In the genomic region with DNA sequence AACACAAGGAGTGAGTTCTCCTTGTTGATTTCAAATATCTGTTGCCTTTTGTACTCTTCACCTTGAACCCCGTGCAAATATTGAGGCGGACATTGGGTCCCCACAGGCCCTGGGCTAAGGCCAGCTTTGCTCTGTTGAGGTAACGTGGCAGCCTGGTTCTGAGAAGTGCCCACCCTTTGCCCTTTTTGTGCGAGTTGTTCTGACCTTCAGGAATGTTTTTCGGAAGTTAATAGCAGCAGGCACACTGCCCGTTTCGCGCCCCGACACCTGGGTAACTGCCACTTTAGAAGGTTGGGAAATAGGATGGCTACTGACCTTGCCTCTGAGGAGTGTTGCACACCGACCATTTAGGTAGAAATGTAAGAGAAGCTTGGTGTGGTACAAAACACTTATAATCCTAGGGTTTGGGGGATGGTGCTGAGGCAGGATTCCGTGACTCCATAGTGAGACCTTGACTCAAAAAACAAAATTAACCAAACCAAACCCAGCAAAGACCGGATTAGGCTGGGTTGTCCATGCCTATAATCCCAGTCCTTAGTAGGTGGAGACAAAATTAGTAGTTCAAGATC, we compare ENCODE assay signal across 8 mouse cellular contexts. TPM values are rescaled to one million over a fixed set of nuclear protein-coding genes. Genes with fewer than 3 reads are reported as not detected.
DNase-seq lines count a peak whose midpoint lies in the region; ATAC-seq and TF ChIP-seq lines count a peak whose summit lies in the region.

No protein-coding gene starts in this region.

- peaks cover 9% of the 10 kb centered on the region; the same call in 1 of the 2 replicates for H3K27me3 ChIP-seq in embryonic facial prominence, embryonic 14.5 days (replicated peaks; ENCODE audit: control insufficient read depth, insufficient read depth, low read length)
- no peaks in the 10 kb centered on the region for H3K27me3 ChIP-seq in lung, postnatal 0 days (replicated peaks; ENCODE audit: insufficient read depth, low read length)

- H3K4me3 ChIP-seq in gastrocnemius, adult 2 months, result no peak overlapping the region; the same call in 1 of the 2 replicates
- H3K4me3 ChIP-seq in embryonic facial prominence, embryonic 14.5 days (ENCODE audit: low read depth, low read length), result no peak overlapping the region
- no peak overlapping the region for H3K4me3 ChIP-seq in lung, postnatal 0 days (ENCODE audit: low read depth, low read length)

- peak overlapping the region; percentile 92 for H3K27ac ChIP-seq in gastrocnemius, adult 2 months
- peak overlapping the region; percentile 87 for H3K27ac ChIP-seq in embryonic facial prominence, embryonic 14.5 days (replicated peaks; ENCODE audit: low read depth, low read length)
- H3K27ac ChIP-seq in lung, postnatal 0 days (ENCODE audit: low read length), result peak overlapping the region; percentile 96

- H3K4me1 ChIP-seq in embryonic facial prominence, embryonic 14.5 days (ENCODE audit: control insufficient read depth, insufficient read depth, low read length), result peaks cover 16% of the 10 kb centered on the region
- H3K4me1 ChIP-seq in lung, postnatal 0 days (ENCODE audit: insufficient read depth, low read depth, low read length), result peaks cover 14% of the 10 kb centered on the region; the same call in 1 of the 2 replicates

- H3K9ac ChIP-seq in embryonic facial prominence, embryonic 14.5 days (ENCODE audit: low read depth, low read length), result no peak overlapping the region
- H3K9ac ChIP-seq in lung, postnatal 0 days (replicated peaks; ENCODE audit: low read depth), result no peak overlapping the region

- no peak for ATAC-seq in embryonic facial prominence, embryonic 14.5 days (ENCODE audit: low read depth)
- ATAC-seq in lung, postnatal 0 days, result no peak

- peak overlapping the region; percentile 88 for H3K4me2 ChIP-seq in embryonic facial prominence, embryonic 14.5 days (ENCODE audit: low read depth, low read length)
- H3K4me2 ChIP-seq in lung, postnatal 0 days (replicated peaks; ENCODE audit: low read depth, low read length), result no peak overlapping the region

- WGBS in embryonic facial prominence, embryonic 14.5 days, result 78% methylated on average over 12 of the region's 12 CpGs
- WGBS in lung, postnatal 0 days, result 69% methylated on average over 12 of the region's 12 CpGs

- TF ChIP-seq EP300 in lung, postnatal 0 days (IDR thresholded peaks at IDR 0.05), result no peak

- no peaks in the 10 kb centered on the region for H3K36me3 ChIP-seq in embryonic facial prominence, embryonic 14.5 days (ENCODE audit: control insufficient read depth, insufficient read depth, low read length)
- no peaks in the 10 kb centered on the region for H3K36me3 ChIP-seq in lung, postnatal 0 days (ENCODE audit: insufficient read depth, low read length)

- no peak for TF ChIP-seq CTCF in gastrocnemius, adult 2 months (IDR thresholded peaks at IDR 0.05)
- TF ChIP-seq CTCF in lung, postnatal 0 days (IDR thresholded peaks at IDR 0.05), result no peak

- H3K9me3 ChIP-seq in embryonic facial prominence, embryonic 14.5 days (ENCODE audit: control insufficient read depth, low read length), result no peaks in the 10 kb centered on the region
- no peaks in the 10 kb centered on the region for H3K9me3 ChIP-seq in lung, postnatal 0 days (ENCODE audit: low read length)

- intact Hi-C loops in gastrocnemius, adult 2 months (cut with DNase I), result no loop called here

- DNase-seq in gastrocnemius, adult 2 months, result no peak
- no peak for DNase-seq in gastrocnemius, adult 18-20 months (ENCODE audit: low spot score)
- DNase-seq in embryonic facial prominence, embryonic 14.5 days (ENCODE audit: low spot score), result no peak
- DNase-seq in kidney, adult 18-20 months, result peak; percentile 82
- peak; percentile 30 for DNase-seq in lung, postnatal 0 days (ENCODE audit: low spot score)
- no peak for DNase-seq in ovary, postnatal 10 days (ENCODE audit: low spot score)
- DNase-seq in urinary bladder, postnatal 4 days (ENCODE audit: low spot score in 2 of 2), result no peak
- DNase-seq in testis, postnatal 10 days (ENCODE audit: low spot score), result no peak

RNA-seq across cellular contexts. Expression of a gene that starts 4.4 kb away (rescaled TPM):
- 1 to 10 TPM; 7.1 to 8.8 TPM for total RNA-seq in gastrocnemius, adult 2 months (2021)
- total RNA-seq in gastrocnemius, adult 18-20 months (2021), result 1 to 10 TPM; 6.2 to 8.3 TPM
- polyA plus RNA-seq in embryonic facial prominence, embryonic 14.5 days (2014; fragmentation: Nextera tagmentation; extraction: Ambion mirVana), result 16.5 and 24.9 TPM in 2 replicates
- polyA plus RNA-seq in lung, postnatal 0 days (2015; fragmentation: Nextera tagmentation; extraction: Ambion mirVana), result 46.6 and 47.9 TPM in 2 replicates

RNA-seq across cellular contexts. Expression of a gene that starts 43.7 kb away (rescaled TPM):
- total RNA-seq in gastrocnemius, adult 2 months (2021), result 1 to 10 TPM; 3.3 to 4.9 TPM
- total RNA-seq in gastrocnemius, adult 18-20 months (2021), result 1 to 10 TPM; 4.1 to 4.5 TPM
- polyA plus RNA-seq in embryonic facial prominence, embryonic 14.5 days (2014; fragmentation: Nextera tagmentation; extraction: Ambion mirVana), result 8.1 and 8.6 TPM in 2 replicates
- polyA plus RNA-seq in lung, postnatal 0 days (2015; fragmentation: Nextera tagmentation; extraction: Ambion mirVana), result 5.2 TPM in 2 replicates

RNA-seq across cellular contexts. Expression of a gene that starts 43.9 kb away (rescaled TPM):
- total RNA-seq in gastrocnemius, adult 2 months (2021), result 10 to 100 TPM; 55.5 to 67.3 TPM
- 10 to 100 TPM; 57.3 to 65.9 TPM for total RNA-seq in gastrocnemius, adult 18-20 months (2021)
- 110 and 116 TPM in 2 replicates for polyA plus RNA-seq in embryonic facial prominence, embryonic 14.5 days (2014; fragmentation: Nextera tagmentation; extraction: Ambion mirVana)
- 63.2 and 72.7 TPM in 2 replicates for polyA plus RNA-seq in lung, postnatal 0 days (2015; fragmentation: Nextera tagmentation; extraction: Ambion mirVana)

Comparison
In these comparisons a context has a peak if more than half of its experiments do, and no peak if none do; other contexts are left out.
1. DNase-seq: peak in kidney, adult 18-20 months (single experiment) and lung, postnatal 0 days (single experiment); none in gastrocnemius, adult 2 months (single experiment), gastrocnemius, adult 18-20 months (single experiment), embryonic facial prominence, embryonic 14.5 days (single experiment), ovary, postnatal 10 days (single experiment), urinary bladder, postnatal 4 days (0 of 2) and testis, postnatal 10 days (single experiment).
2. Peak in every context shown above with its lines, with median percentiles within 50 percentile points of each other: H3K27ac ChIP-seq.